Mouse (Mus musculus): ENCODE measurements around the gene Mrgprg. TPM values are rescaled to one million over a fixed set of nuclear protein-coding genes. Genes with fewer than 3 reads are reported as not detected.

The Mrgprg gene
- total RNA-seq, 2 experiments from 2014 or later = not detected

GRCm38 (mm10) chr7:143756125-143757026 lies 10.4 kb downstream of the Mrgprg start, which contains the start of gene Osbpl5:
TSS of gene Osbpl5 (minus strand) at chr7:143756985.
- DNase-seq (ENCODE audit: low spot score in 2 of 2) = no peak

GRCm38 (mm10) chr7:143755357-143756124 lies 11.3 kb downstream of the Mrgprg start:
- DNase-seq (ENCODE audit: low spot score in 2 of 2) = no peak

GRCm38 (mm10) chr7:143753990-143754715 lies 12.6 kb downstream of the Mrgprg start:
- DNase-seq (ENCODE audit: low spot score in 2 of 2) = no peak

- DNase-seq (ENCODE audit: low spot score in 2 of 2) = no peak
Observed at GRCm38 (mm10) chr7:143752606-143753005, 14.2 kb downstream of the Mrgprg start.

- DNase-seq (ENCODE audit: low spot score in 2 of 2) = no peak
Observed at GRCm38 (mm10) chr7:143752056-143752455, 14.7 kb downstream of the Mrgprg start.

- no peak for DNase-seq (ENCODE audit: low spot score in 2 of 2)
Observed at GRCm38 (mm10) chr7:143751380-143751779, 15.4 kb downstream of the Mrgprg start.

- no peak for DNase-seq (ENCODE audit: low spot score in 2 of 2)
Observed at GRCm38 (mm10) chr7:143749045-143749444, 17.7 kb downstream of the Mrgprg start.

GRCm38 (mm10) chr7:143748041-143748868 lies 18.5 kb downstream of the Mrgprg start:
- peak; percentile 75 for DNase-seq (ENCODE audit: low spot score in 2 of 2)

GRCm38 (mm10) chr7:143740653-143741052 lies 26.1 kb downstream of the Mrgprg start:
- DNase-seq (ENCODE audit: low spot score in 2 of 2) = no peak

- DNase-seq (ENCODE audit: low spot score in 2 of 2) = peak; percentile 63 to 72
Observed at GRCm38 (mm10) chr7:143739511-143740461, 27.0 kb downstream of the Mrgprg start.

GRCm38 (mm10) chr7:143738601-143739006 lies 28.2 kb downstream of the Mrgprg start:
- DNase-seq (ENCODE audit: low spot score in 2 of 2) = no peak

GRCm38 (mm10) chr7:143738194-143738593 lies 28.6 kb downstream of the Mrgprg start:
- no peak for DNase-seq (ENCODE audit: low spot score in 2 of 2)

GRCm38 (mm10) chr7:143733746-143734145 lies 33.0 kb downstream of the Mrgprg start:
- no peak for DNase-seq (ENCODE audit: low spot score in 2 of 2)

- DNase-seq (ENCODE audit: low spot score in 2 of 2) = no peak
Observed at GRCm38 (mm10) chr7:143729886-143730285, 36.9 kb downstream of the Mrgprg start.

- DNase-seq (ENCODE audit: low spot score in 2 of 2) = no peak
Observed at GRCm38 (mm10) chr7:143726396-143726795, 40.4 kb downstream of the Mrgprg start.

- DNase-seq (ENCODE audit: low spot score in 2 of 2) = no peak
Observed at GRCm38 (mm10) chr7:143723841-143724240, 43.0 kb downstream of the Mrgprg start.

GRCm38 (mm10) chr7:143722646-143723045 lies 44.1 kb downstream of the Mrgprg start:
- no peak for DNase-seq (ENCODE audit: low spot score in 2 of 2)

- DNase-seq (ENCODE audit: low spot score in 2 of 2) = no peak
Observed at GRCm38 (mm10) chr7:143717811-143718210, 49.0 kb downstream of the Mrgprg start.
